Mouse (Mus musculus) liver, embryonic 14.5 days (tissue): Measurements from ENCODE around the gene Igf2r.

Experiments
- CTCF ChIP-seq: IDR thresholded peaks from 2 replicates; pipeline ENCODE4 v1.5.1; 2016; ENCODE audit warnings: antibody characterized with exemption, low read depth, control low read depth
- EP300 ChIP-seq: IDR thresholded peaks from 2 replicates; pipeline ENCODE4 v1.6.1; 2016; ENCODE audit warnings: antibody characterized with exemption, low read depth

DNA sequence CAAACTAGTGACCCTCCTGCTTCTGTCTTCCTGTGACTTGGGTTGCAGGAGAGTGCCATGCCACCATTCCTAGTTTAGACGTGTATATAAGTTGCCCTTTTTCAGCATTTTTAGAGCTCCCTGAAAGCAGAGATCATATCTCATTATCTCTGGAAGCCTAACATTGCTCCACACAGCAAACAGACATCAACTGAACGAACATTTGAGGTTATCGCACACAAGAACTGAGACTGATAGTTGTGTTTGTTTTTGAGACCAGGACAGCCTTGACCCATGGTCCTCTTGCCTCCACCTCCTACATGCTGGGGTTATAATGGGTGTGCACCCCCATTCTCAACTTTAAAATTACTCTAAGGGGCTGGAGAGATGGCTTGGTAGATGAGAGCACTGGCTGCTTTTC is 27.2 kb upstream of the Igf2r start:
- TF ChIP-seq CTCF (no peak), EP300 (no peak)
